Mouse (Mus musculus) lung, embryonic 16.5 days (tissue): ENCODE results near the gene Nacc1. TPM values are rescaled to one million over a fixed set of nuclear protein-coding genes. Genes with fewer than 3 reads are reported as not detected.
"Not testable (repeated sequence)": the region's sequence is repeated elsewhere in the genome, so short reads cannot be mapped to it uniquely, and the experiment has no call there.

Experiments used
- ATAC-seq: fragments of 200-750 bp; cut with Nextera tagmentation; 2 replicates; pipeline ENCODE4 v1.8.0; 2017; ENCODE audit warnings: low read depth, mild to moderate bottlenecking, moderate library complexity
- H3K27ac ChIP-seq: fragments of 300-500 bp; sonication (generic); 2 replicates; pipeline ENCODE4 v1.5.1; 2014; ENCODE audit warnings: mild to moderate bottlenecking, control low read depth, low read length
- H3K27me3 ChIP-seq: fragments of 300-500 bp; sonication (generic); 2 replicates; pipeline ENCODE4 v1.6.1; 2014; ENCODE audit warnings: low read depth, low read length, mixed read lengths; ENCODE audit not compliant: control insufficient read depth, insufficient read depth
- H3K36me3 ChIP-seq: fragments of 300-500 bp; sonication (generic); 2 replicates; pipeline ENCODE4 v1.6.1; 2014; ENCODE audit warnings: low read length; ENCODE audit not compliant: control insufficient read depth, insufficient read depth
- H3K4me1 ChIP-seq: fragments of 300-500 bp; sonication (generic); replicated peaks from 2 replicates; pipeline ENCODE4 v1.6.1; 2014; ENCODE audit warnings: low read length, mixed read lengths; ENCODE audit not compliant: control insufficient read depth, insufficient read depth
- H3K4me2 ChIP-seq: fragments of 300-500 bp; sonication (generic); 2 replicates; pipeline ENCODE4 v1.6.1; 2014; ENCODE audit warnings: low read depth, low read length, control low read depth
- H3K4me3 ChIP-seq: fragments of 300-500 bp; sonication (generic); 2 replicates; pipeline ENCODE4 v1.5.1; 2014; ENCODE audit warnings: mild to moderate bottlenecking, low read length, control low read depth
- H3K9ac ChIP-seq: fragments of 300-500 bp; sonication (generic); 2 replicates; pipeline ENCODE4 v1.6.1; 2014; ENCODE audit warnings: low read length, control low read depth
- H3K9me3 ChIP-seq: fragments of 300-500 bp; sonication (generic); 2 replicates; pipeline ENCODE4 v1.6.1; 2016; ENCODE audit warnings: low read length; ENCODE audit not compliant: control insufficient read depth
- WGBS: fragments of 180-500 bp; shearing (Covaris S2); extraction: QIAGEN DNeasy Blood & Tissue Kit; methylation state at CpG from one replicate; pipeline ENCODE4 v1.1.7; 2014; 5-methylcytosine and 5-hydroxymethylcytosine counted together
- polyA plus RNA-seq: library from polyadenylated mRNA; unstranded; fragments of >200 nt; fragmentation: Nextera tagmentation; extraction: Ambion mirVana; gene quantifications from 2 replicates; pipeline ENCODE4 v1.2.1, GENCODE M21; 2015

The Nacc1 gene
- polyA plus RNA-seq, 1 experiment from 2014 or later, result 19.5 TPM

GRCm38 (mm10) chr8:84670295-84671006 is 17.2 kb downstream of the Nacc1 start:
- WGBS, result 68% methylated on average over 5 of the region's 5 CpGs
- not testable (repeated sequence) for H3K4me3 ChIP-seq, H3K27me3 ChIP-seq, H3K4me2 ChIP-seq, H3K9ac ChIP-seq, H3K9me3 ChIP-seq, H3K4me1 ChIP-seq
- H3K27ac ChIP-seq, result 0 out of 2 replicates have a peak overlapping the region, but pooled peaks have one; percentile 18
- peak; percentile 56 for ATAC-seq
- peaks cover 28% of the 10 kb centered on the region for H3K36me3 ChIP-seq

- Histone ChIP-seq H3K4me3 (no peak overlapping the region), H3K9ac (no peak overlapping the region), H3K36me3 (peaks cover 15% of the 10 kb centered on the region), H3K27me3 (no peaks in the 10 kb centered on the region), H3K4me2 (no peak overlapping the region), H3K9me3 (no peaks in the 10 kb centered on the region), H3K27ac (no peak overlapping the region), H3K4me1 (no peaks in the 10 kb centered on the region; the same call in 1 of the 2 replicates)
- WGBS, result 71% methylated on average over 6 of the region's 6 CpGs
- no peak for ATAC-seq
These were observed 18.8 kb downstream of the Nacc1 start for GRCm38 (mm10) chr8:84668731-84669485.

GRCm38 (mm10) chr8:84668081-84668480 is 19.6 kb downstream of the Nacc1 start:
- no peak for ATAC-seq
- no peaks in the 10 kb centered on the region for H3K9me3 ChIP-seq
- H3K9ac ChIP-seq, result 0 out of 2 replicates have a peak overlapping the region, but pooled peaks have one; percentile 16
- no peaks in the 10 kb centered on the region for H3K27me3 ChIP-seq
- H3K4me1 ChIP-seq, result peaks cover 5% of the 10 kb centered on the region
- peaks cover 11% of the 10 kb centered on the region for H3K36me3 ChIP-seq
- H3K4me3 ChIP-seq, result no peak overlapping the region
- no peak overlapping the region for H3K4me2 ChIP-seq
- whole genome bisulfite sequencing, result 54% methylated on average over 1 of the region's 1 CpGs
- H3K27ac ChIP-seq, result no peak overlapping the region

GRCm38 (mm10) chr8:84665385-84665893 is 22.2 kb downstream of the Nacc1 start:
- peak overlapping the region; percentile 63 for H3K4me2 ChIP-seq
- H3K9ac ChIP-seq, result peak overlapping the region; percentile 70
- H3K27ac ChIP-seq, result peak overlapping the region; percentile 99
- WGBS, result 2% methylated on average over 14 of the region's 14 CpGs
- H3K4me1 ChIP-seq, result peaks cover 6% of the 10 kb centered on the region
- H3K4me3 ChIP-seq, result peak overlapping the region; percentile 86
- H3K27me3 ChIP-seq, result no peaks in the 10 kb centered on the region
- no peak for ATAC-seq
- H3K9me3 ChIP-seq, result no peaks in the 10 kb centered on the region
- H3K36me3 ChIP-seq, result peaks cover 6% of the 10 kb centered on the region; the same call in 1 of the 2 replicates

GRCm38 (mm10) chr8:84664566-84665384 is 22.9 kb downstream of the Nacc1 start:
- Histone ChIP-seq H3K27ac (peak overlapping the region; percentile 99), H3K4me3 (peak overlapping the region; percentile 86), H3K9ac (peak overlapping the region; percentile 70), H3K4me1 (peaks cover 7% of the 10 kb centered on the region), H3K9me3 (no peaks in the 10 kb centered on the region), H3K27me3 (no peaks in the 10 kb centered on the region), H3K4me2 (peak overlapping the region; percentile 63), H3K36me3 (0 out of 2 replicates have a peak, but pooled peaks cover 4% of the 10 kb centered on the region)
- under 1% methylated on average over 29 of the region's 29 CpGs for WGBS
- peak; percentile 31 for ATAC-seq

GRCm38 (mm10) chr8:84663483-84664327 is 24.0 kb downstream of the Nacc1 start:
- H3K9me3 ChIP-seq, result no peaks in the 10 kb centered on the region
- H3K27ac ChIP-seq, result peak overlapping the region; percentile 99
- no peaks in the 10 kb centered on the region for H3K27me3 ChIP-seq
- peak overlapping the region; percentile 86 for H3K4me3 ChIP-seq
- H3K36me3 ChIP-seq, result 0 out of 2 replicates have a peak, but pooled peaks cover 4% of the 10 kb centered on the region
- ATAC-seq, result peak; percentile 84
- H3K4me1 ChIP-seq, result peaks cover 14% of the 10 kb centered on the region
- peak overlapping the region; percentile 71 for H3K9ac ChIP-seq
- 2% methylated on average over 43 of the region's 43 CpGs for WGBS
- peak overlapping the region; percentile 63 for H3K4me2 ChIP-seq

- H3K27me3 ChIP-seq, result no peaks in the 10 kb centered on the region
- H3K9ac ChIP-seq, result peak within 1 kb of the TSS; percentile 93
- under 1% methylated on average over 27 of the region's 27 CpGs for WGBS
- peaks cover 19% of the 10 kb centered on the region for H3K4me1 ChIP-seq
- H3K9me3 ChIP-seq, result no peaks in the 10 kb centered on the region
- H3K27ac ChIP-seq, result peak within 1 kb of the TSS; percentile 94
- no peaks in the 10 kb centered on the region for H3K36me3 ChIP-seq
- peak within 1 kb of the TSS; percentile 86 for H3K4me3 ChIP-seq
- ATAC-seq, result peak; percentile 75
- H3K4me2 ChIP-seq, result peak within 1 kb of the TSS; percentile 63
These were observed 25.0 kb downstream of the Nacc1 start, which contains the start of gene Ier2 for GRCm38 (mm10) chr8:84662581-84663065. TSS of gene Ier2 (minus strand) at chr8:84662852.

- H3K4me1 ChIP-seq, result peaks cover 25% of the 10 kb centered on the region
- ATAC-seq, result no peak
- peak overlapping the region; percentile 86 for H3K4me3 ChIP-seq
- no peaks in the 10 kb centered on the region for H3K36me3 ChIP-seq
- peak overlapping the region; percentile 63 for H3K4me2 ChIP-seq
- no peaks in the 10 kb centered on the region for H3K27me3 ChIP-seq
- WGBS, result under 1% methylated on average over 61 of the region's 61 CpGs
- H3K27ac ChIP-seq, result peak overlapping the region; percentile 94
- H3K9ac ChIP-seq, result peak overlapping the region; percentile 93
- no peaks in the 10 kb centered on the region for H3K9me3 ChIP-seq
These were observed 25.6 kb downstream of the Nacc1 start for GRCm38 (mm10) chr8:84661961-84662571.
